Mouse (Mus musculus): ENCODE measurements around the gene Pmvk.

GRCm38 (mm10) chr3:89422556-89423205, 31.7 kb upstream of the Pmvk start:
- TF ChIP-seq CTCF (IDR thresholded peaks at IDR 0.05; ENCODE audit: borderline replicate concordance, insufficient read depth, low read depth, low read length) (no peak), POLR2A (IDR thresholded peaks at IDR 0.05; ENCODE audit: borderline replicate concordance, insufficient read depth, low read length) (no peak)
